Mouse (Mus musculus) midbrain, postnatal 0 days (tissue): Measurements from ENCODE around the gene Grasp. TPM values are rescaled to one million over a fixed set of nuclear protein-coding genes. Genes with fewer than 3 reads are reported as not detected.

Experiments used
- ATAC-seq: fragments of 200-750 bp; cut with Nextera tagmentation; 2 replicates; pipeline ENCODE4 v1.8.0; 2017; ENCODE audit warnings: moderate number of reproducible peaks, mild to moderate bottlenecking, moderate TSS enrichment, moderate library complexity; ENCODE audit not compliant: low FRiP score
- DNase-seq: peaks from one replicate; pipeline ENCODE4 v3.0.0-alpha.2; 2015; ENCODE audit warnings: low spot score
- H3K27ac ChIP-seq: fragments of 300-500 bp; sonication (generic); 2 replicates; pipeline ENCODE4 v1.5.1; 2014; ENCODE audit warnings: low read depth, mild to moderate bottlenecking, low read length, mixed read lengths
- H3K27me3 ChIP-seq: fragments of 300-500 bp; sonication (generic); 2 replicates; pipeline ENCODE4 v1.6.1; 2014; ENCODE audit warnings: low read length, control low read depth, mixed read lengths; ENCODE audit not compliant: insufficient read depth
- H3K36me3 ChIP-seq: fragments of 300-500 bp; sonication (generic); 2 replicates; pipeline ENCODE4 v1.6.1; 2014; ENCODE audit warnings: low read length, control low read depth, mixed read lengths; ENCODE audit not compliant: insufficient read depth
- H3K4me1 ChIP-seq: fragments of 300-500 bp; sonication (generic); 2 replicates; pipeline ENCODE4 v1.6.1; 2014; ENCODE audit warnings: mild to moderate bottlenecking, control low read depth, antibody characterized with exemption, low read length, mixed read lengths; ENCODE audit not compliant: insufficient read depth
- H3K4me2 ChIP-seq: fragments of 300-500 bp; sonication (generic); 2 replicates; pipeline ENCODE4 v1.6.1; 2014; ENCODE audit warnings: low read depth, mild to moderate bottlenecking, low read length, mixed read lengths; ENCODE audit not compliant: poor library complexity, severe bottlenecking
- H3K4me3 ChIP-seq: fragments of 300-500 bp; sonication (generic); 2 replicates; pipeline ENCODE4 v1.5.1; 2014; ENCODE audit warnings: low read depth, mild to moderate bottlenecking, low read length, moderate library complexity
- H3K9ac ChIP-seq: fragments of 300-500 bp; sonication (generic); replicated peaks from 2 replicates; pipeline ENCODE4 v1.6.1; 2014; ENCODE audit warnings: mild to moderate bottlenecking, low read length, moderate library complexity, mixed read lengths; ENCODE audit not compliant: poor library complexity, severe bottlenecking
- H3K9me3 ChIP-seq: fragments of 300-500 bp; sonication (generic); 2 replicates; pipeline ENCODE4 v1.6.1; 2016; ENCODE audit warnings: low read length, control low read depth
- CTCF ChIP-seq: IDR thresholded peaks from 2 replicates; pipeline ENCODE4 v1.5.1; 2016; ENCODE audit warnings: antibody characterized with exemption, mild to moderate bottlenecking
- WGBS: fragments of 180-500 bp; shearing (Covaris S2); extraction: QIAGEN DNeasy Blood & Tissue Kit; methylation state at CpG from one replicate; pipeline ENCODE4 v1.1.7; 2014; 5-methylcytosine and 5-hydroxymethylcytosine counted together
- polyA plus RNA-seq: library from polyadenylated mRNA; unstranded; fragments of >200 nt; fragmentation: Nextera tagmentation; extraction: Ambion mirVana; gene quantifications from 2 replicates; pipeline ENCODE4 v1.2.1, GENCODE M21; 2015
- total RNA-seq: library from RNA; depleted of rRNA; stranded (reverse); fragments of >200 nt; gene quantifications from 2 replicates; pipeline ENCODE4 v1.2.3, GENCODE M21; 2014

Gene Grasp
- total and polyA plus RNA-seq, 2 experiments from 2014 or later: 1.9 to 7.7 TPM

DNA sequence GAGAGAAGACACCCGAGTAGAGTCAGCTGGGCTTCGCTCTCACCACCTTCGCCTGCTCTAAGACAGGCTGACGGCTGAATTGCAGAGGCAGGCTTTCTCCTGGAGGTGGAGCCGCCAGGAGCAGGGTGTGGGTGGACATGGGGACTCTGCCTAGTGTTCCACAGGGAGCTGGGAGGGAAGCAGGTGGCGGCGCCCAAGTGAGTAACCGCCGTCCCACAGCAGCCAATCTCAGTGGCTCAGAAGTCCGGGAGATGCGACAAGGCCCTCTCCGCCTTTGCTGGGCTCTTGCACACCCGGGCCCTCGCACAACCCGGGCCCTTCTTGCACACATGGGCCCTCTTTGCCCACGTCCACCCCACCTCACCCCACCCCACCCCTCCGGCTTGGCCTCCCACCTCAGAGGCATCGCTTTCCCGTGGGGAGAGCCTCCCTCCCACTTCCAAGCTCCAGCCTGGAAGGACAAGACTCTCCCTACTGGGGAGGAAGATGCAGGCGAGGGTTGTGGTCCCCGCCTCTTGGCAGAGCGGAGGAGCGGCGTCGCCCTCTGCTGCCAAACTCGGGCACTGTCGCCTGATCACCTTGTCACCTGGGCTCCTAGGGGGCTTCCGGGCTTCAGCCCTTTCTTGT, 15.0 kb downstream of the Grasp start:
- peak; percentile 75 for TF ChIP-seq CTCF
- ATAC-seq: peak; percentile 48; the same call in 1 of the 2 replicates
- Histone ChIP-seq H3K36me3 (no peaks in the 10 kb centered on the region), H3K27me3 (no peaks in the 10 kb centered on the region), H3K9me3 (no peaks in the 10 kb centered on the region), H3K4me1 (no peaks in the 10 kb centered on the region; the same call in 1 of the 2 replicates), H3K4me2 (peak overlapping the region; percentile 37), H3K27ac (no peak overlapping the region), H3K4me3 (peak overlapping the region; percentile 21), H3K9ac (peak overlapping the region; percentile 29; the same call in 1 of the 2 replicates)
- peak; percentile 70 for DNase-seq
- WGBS: 6% methylated on average over 28 of the region's 28 CpGs

DNA sequence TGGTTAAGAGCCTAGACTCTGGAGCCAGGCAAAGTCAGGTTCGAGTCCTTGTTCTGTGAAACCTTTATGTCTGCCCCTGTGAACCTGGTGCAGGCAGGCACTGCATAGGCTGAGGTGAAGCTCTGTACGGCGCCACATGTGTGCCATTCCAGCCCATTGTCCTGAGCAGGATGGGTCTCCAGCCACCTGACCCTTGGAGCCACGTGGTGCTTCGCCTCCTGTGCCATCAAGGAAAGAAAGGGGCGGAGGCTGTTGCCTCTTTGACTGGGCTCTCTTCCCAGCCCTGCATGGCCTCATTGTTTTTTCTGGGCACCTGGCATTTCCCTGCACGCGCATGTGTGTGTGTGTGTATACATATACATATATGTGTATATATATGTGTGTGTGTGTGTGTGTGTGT, 15.8 kb downstream of the Grasp start:
- no peaks in the 10 kb centered on the region for H3K36me3 ChIP-seq

DNA sequence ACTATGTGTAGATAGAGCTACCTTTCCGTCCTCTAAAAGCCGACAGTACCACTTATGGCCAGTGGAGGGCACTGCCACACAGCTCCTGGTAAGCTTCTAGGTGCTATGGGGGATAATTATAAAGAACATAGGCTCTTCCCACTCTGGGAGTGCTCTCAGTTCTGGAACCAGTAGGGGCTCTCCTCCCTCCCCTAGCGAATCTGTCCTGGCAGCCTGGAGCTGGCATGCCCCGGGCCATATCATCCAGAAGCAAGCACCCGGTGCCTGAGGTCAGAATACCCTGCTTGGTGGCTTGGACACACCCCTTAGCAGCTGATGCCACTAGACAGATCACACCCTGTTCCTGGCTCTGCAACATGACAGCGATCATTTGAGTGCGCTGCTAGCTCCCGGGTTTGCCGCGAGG, 16.8 kb downstream of the Grasp start:
- no peaks in the 10 kb centered on the region for H3K9me3 ChIP-seq
- H3K4me2 ChIP-seq: peak overlapping the region; percentile 45
- no peak overlapping the region for H3K9ac ChIP-seq
- ATAC-seq: peak; percentile 70
- DNase-seq: peak; percentile 91
- no peaks in the 10 kb centered on the region for H3K27me3 ChIP-seq
- 9% methylated on average over 10 of the region's 10 CpGs for WGBS
- peak overlapping the region; percentile 22 for H3K4me3 ChIP-seq
- TF ChIP-seq CTCF: peak; percentile 93
- no peak overlapping the region for H3K27ac ChIP-seq
- H3K36me3 ChIP-seq: no peaks in the 10 kb centered on the region
- H3K4me1 ChIP-seq: no peaks in the 10 kb centered on the region; the same call in 1 of the 2 replicates

More for the DNA sequence above, 15.8 kb downstream of the Grasp start:
- Histone ChIP-seq H3K4me3 (no peak overlapping the region), H3K9ac (no peak overlapping the region), H3K4me2 (no peak overlapping the region), H3K4me1 (no peaks in the 10 kb centered on the region; the same call in 1 of the 2 replicates), H3K27me3 (no peaks in the 10 kb centered on the region), H3K9me3 (no peaks in the 10 kb centered on the region), H3K27ac (no peak overlapping the region)
- WGBS: 69% methylated on average over 8 of the region's 8 CpGs
- DNase-seq: no peak
- no peak for TF ChIP-seq CTCF
- ATAC-seq: no peak

DNA sequence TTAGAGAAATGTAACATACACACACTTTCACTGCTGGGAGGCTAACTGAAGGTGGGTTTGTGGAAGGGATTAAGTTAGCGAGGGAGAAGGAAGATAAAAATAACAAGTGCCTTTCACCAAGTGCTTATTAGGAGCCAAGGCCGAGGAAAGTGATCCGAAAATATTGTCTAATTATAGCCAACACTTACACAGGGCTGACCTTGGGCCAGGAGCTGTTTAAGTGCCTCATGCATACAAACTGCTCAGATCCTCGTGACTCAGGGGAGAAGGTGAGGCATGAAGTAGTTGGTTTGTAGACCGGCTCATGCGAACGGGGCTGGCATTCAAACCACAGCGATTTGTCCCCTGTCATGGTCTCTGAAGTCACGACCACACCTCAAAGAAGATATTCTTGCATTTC, 17.2 kb downstream of the Grasp start:
- DNase-seq (no peak), ATAC-seq (no peak)
- no peaks in the 10 kb centered on the region for H3K27me3 ChIP-seq
- no peak overlapping the region for H3K9ac ChIP-seq
- no peaks in the 10 kb centered on the region for H3K9me3 ChIP-seq
- H3K4me3 ChIP-seq: no peak overlapping the region; the same call in 1 of the 2 replicates
- TF ChIP-seq CTCF: no peak
- H3K4me1 ChIP-seq: no peaks in the 10 kb centered on the region; the same call in 1 of the 2 replicates
- no peak overlapping the region for H3K27ac ChIP-seq
- 60% methylated on average over 9 of the region's 9 CpGs for WGBS
- no peaks in the 10 kb centered on the region for H3K36me3 ChIP-seq
- H3K4me2 ChIP-seq: peak overlapping the region; percentile 45

DNA sequence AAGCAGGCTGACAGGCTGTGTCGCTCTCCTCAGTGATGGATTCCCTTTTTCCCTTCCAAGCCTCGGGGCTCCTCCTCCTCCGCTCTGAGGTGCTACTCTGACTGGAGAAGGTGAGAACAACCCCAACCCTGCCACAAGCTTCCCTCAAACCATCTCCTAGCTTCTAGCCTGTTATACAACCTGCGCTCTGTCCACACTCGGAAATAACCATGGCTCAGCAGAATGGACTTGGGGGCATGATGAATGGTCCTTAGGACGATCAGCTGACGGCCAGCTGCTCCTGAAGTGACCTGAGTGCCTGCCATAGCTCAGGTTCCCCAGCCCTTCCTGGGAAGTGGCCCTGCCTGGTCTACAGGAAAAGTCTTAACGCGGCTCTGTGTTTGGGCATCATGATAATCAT, 17.9 kb downstream of the Grasp start:
- H3K36me3 ChIP-seq: no peaks in the 10 kb centered on the region
- no peak overlapping the region for H3K4me2 ChIP-seq
- ATAC-seq (no peak), DNase-seq (no peak)
- H3K9ac ChIP-seq: no peak overlapping the region
- H3K9me3 ChIP-seq: no peaks in the 10 kb centered on the region
- H3K4me1 ChIP-seq: no peaks in the 10 kb centered on the region; the same call in 1 of the 2 replicates
- no peak overlapping the region for H3K27ac ChIP-seq
- H3K27me3 ChIP-seq: no peaks in the 10 kb centered on the region
- no peak for TF ChIP-seq CTCF
- 80% methylated on average over 9 of the region's 9 CpGs for WGBS
- H3K4me3 ChIP-seq: no peak overlapping the region

DNA sequence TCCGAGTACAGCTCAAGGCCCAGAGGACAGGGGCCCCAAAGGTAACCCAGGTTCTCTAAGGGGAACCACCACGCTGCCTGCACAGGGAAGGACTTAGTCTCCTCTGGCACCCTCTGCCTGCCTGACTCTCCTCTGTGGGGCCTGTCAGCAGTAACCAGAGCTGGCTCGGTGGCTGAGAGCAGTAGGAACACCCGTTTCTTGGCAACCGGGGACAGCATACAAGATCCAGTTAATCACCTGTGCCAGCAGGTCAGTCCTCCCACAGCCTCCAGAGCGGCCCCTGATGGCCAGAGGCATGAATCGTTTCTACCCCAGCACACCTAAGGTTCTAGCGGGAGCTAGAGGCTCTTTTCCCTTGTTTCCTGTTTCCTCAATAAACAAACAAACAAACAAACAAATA, 18.7 kb downstream of the Grasp start:
- Histone ChIP-seq H3K27me3 (no peaks in the 10 kb centered on the region), H3K27ac (no peak overlapping the region), H3K36me3 (no peaks in the 10 kb centered on the region), H3K4me3 (no peak overlapping the region), H3K9me3 (no peaks in the 10 kb centered on the region), H3K4me2 (no peak overlapping the region), H3K4me1 (no peaks in the 10 kb centered on the region; the same call in none of the 2 replicates), H3K9ac (no peak overlapping the region)
- peak; percentile 15; the same call in 1 of the 2 replicates for TF ChIP-seq CTCF
- 20% methylated on average over 8 of the region's 8 CpGs for WGBS
- DNase-seq (no peak), ATAC-seq (no peak)
